In the genomic region with DNA sequence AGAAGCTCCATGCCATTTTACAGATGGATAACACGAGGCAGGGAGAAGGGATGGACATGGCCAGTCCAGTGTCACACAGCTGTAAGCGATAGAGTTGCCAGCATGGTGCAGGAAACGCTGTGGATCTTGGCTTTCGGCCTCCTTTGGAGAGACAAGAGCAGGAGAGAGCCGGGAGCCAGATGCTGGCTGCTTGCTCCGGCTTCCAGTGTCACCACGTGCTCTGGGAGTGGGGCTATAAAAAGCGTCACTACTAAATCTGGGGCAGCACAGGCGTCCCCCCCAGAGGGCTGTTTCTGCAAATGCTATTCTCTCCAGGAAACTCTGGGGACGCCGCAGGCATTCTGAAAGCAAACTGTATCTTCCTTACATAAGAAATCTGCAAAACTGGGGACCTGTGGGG, we compare ENCODE assay signal across 9 mouse cellular contexts.
A peak's percentile ranks its signal among the peaks of the same experiment; 100 is the strongest.
DNase-seq lines count a peak whose midpoint lies in the region; ATAC-seq and TF ChIP-seq lines count a peak whose summit lies in the region.
"Had no signal": no experiment of that assay in that cellular context is flagged by ENCODE, and none has a peak within 500 bp of the region (broad histone marks: within the 10 kb centered on the region; RNA-seq: fewer than 3 reads in every experiment).

No protein-coding gene starts in this region.

- no peaks in the 10 kb centered on the region for H3K9me3 ChIP-seq in lung, postnatal 0 days (ENCODE audit: low read length)
- peaks cover 4% of the 10 kb centered on the region; the same call in 1 of the 2 replicates for H3K9me3 ChIP-seq in heart, embryonic 13.5 days
- no peaks in the 10 kb centered on the region for H3K9me3 ChIP-seq in midbrain, embryonic 11.5 days (ENCODE audit: control insufficient read depth, low read length)

- peaks cover 5% of the 10 kb centered on the region; the same call in 1 of the 2 replicates for H3K4me1 ChIP-seq in lung, postnatal 0 days (ENCODE audit: insufficient read depth, low read depth, low read length)
- H3K4me1 ChIP-seq in heart, embryonic 13.5 days, result peaks cover 48% of the 10 kb centered on the region
- H3K4me1 ChIP-seq in midbrain, embryonic 11.5 days (ENCODE audit: control insufficient read depth, insufficient read depth, low read length), result peaks cover 15% of the 10 kb centered on the region

- 41% methylated on average over 11 of the region's 11 CpGs for WGBS in lung, postnatal 0 days
- WGBS in heart, embryonic 13.5 days, result 17% methylated on average over 11 of the region's 11 CpGs
- WGBS in midbrain, embryonic 11.5 days, result 70% methylated on average over 11 of the region's 11 CpGs

- H3K4me2 ChIP-seq in lung, postnatal 0 days (replicated peaks; ENCODE audit: low read depth, low read length), result no peak overlapping the region
- H3K4me2 ChIP-seq in heart, embryonic 13.5 days, result peak overlapping the region; percentile 35
- no peak overlapping the region for H3K4me2 ChIP-seq in midbrain, embryonic 11.5 days
- H3K4me2 ChIP-seq: embryonic facial prominence, embryonic 13.5 days had no signal

- intact Hi-C loops in left cerebral cortex, adult 2 months (cut with DNase I), result no loop called here

- H3K4me3 ChIP-seq in lung, postnatal 0 days (ENCODE audit: low read depth, low read length), result no peak overlapping the region
- H3K4me3 ChIP-seq in heart, embryonic 13.5 days, result no peak overlapping the region
- no peak overlapping the region for H3K4me3 ChIP-seq in left cerebral cortex, adult 2 months
- no peak overlapping the region for H3K4me3 ChIP-seq in midbrain, embryonic 11.5 days (ENCODE audit: low read depth, low read length)
- H3K4me3 ChIP-seq: embryonic facial prominence, embryonic 13.5 days had no signal

- no peak overlapping the region for H3K27ac ChIP-seq in lung, postnatal 0 days (ENCODE audit: low read length)
- H3K27ac ChIP-seq in heart, embryonic 13.5 days (replicated peaks), result peak overlapping the region; percentile 80
- peak overlapping the region; percentile 93 for H3K27ac ChIP-seq in left cerebral cortex, adult 2 months
- no peak overlapping the region for H3K27ac ChIP-seq in midbrain, embryonic 11.5 days (ENCODE audit: low read depth, low read length)
- H3K27ac ChIP-seq: embryonic facial prominence, embryonic 13.5 days had no signal

- no peaks in the 10 kb centered on the region for H3K27me3 ChIP-seq in lung, postnatal 0 days (replicated peaks; ENCODE audit: insufficient read depth, low read length)
- no peaks in the 10 kb centered on the region for H3K27me3 ChIP-seq in heart, embryonic 13.5 days (replicated peaks)
- peaks cover 17% of the 10 kb centered on the region; the same call in 1 of the 2 replicates for H3K27me3 ChIP-seq in midbrain, embryonic 11.5 days (ENCODE audit: control insufficient read depth, insufficient read depth, low read length)

- TF ChIP-seq CTCF in lung, postnatal 0 days (IDR thresholded peaks at IDR 0.05), result no peak
- TF ChIP-seq CTCF in left cerebral cortex, adult 2 months (IDR thresholded peaks at IDR 0.05), result peak; percentile 30

- H3K36me3 ChIP-seq in lung, postnatal 0 days (ENCODE audit: insufficient read depth, low read length), result no peaks in the 10 kb centered on the region
- peaks cover 4% of the 10 kb centered on the region for H3K36me3 ChIP-seq in heart, embryonic 13.5 days
- H3K36me3 ChIP-seq in midbrain, embryonic 11.5 days (ENCODE audit: control insufficient read depth, insufficient read depth, low read length), result no peaks in the 10 kb centered on the region
- H3K36me3 ChIP-seq: embryonic facial prominence, embryonic 13.5 days had no signal

- no peak for TF ChIP-seq EP300 in lung, postnatal 0 days (IDR thresholded peaks at IDR 0.05)

- peak; percentile 30 for DNase-seq in lung, postnatal 0 days (ENCODE audit: low spot score)
- no peak for DNase-seq in lung, postnatal 25 days (ENCODE audit: low spot score)
- peak; percentile 74 to 80 for DNase-seq in left cerebral cortex, adult 2 months (ENCODE audit: extremely low spot score in 1 of 2, low spot score in 2 of 2)
- DNase-seq in right cerebral cortex, postnatal 25 days, result peak; percentile 84
- no peak for DNase-seq in testis, postnatal 10 days (ENCODE audit: low spot score)
- no peak for DNase-seq in midbrain, embryonic 11.5 days (ENCODE audit: low spot score, missing footprints)

- no peak for ATAC-seq in lung, postnatal 0 days
- ATAC-seq in heart, embryonic 13.5 days (ENCODE audit: extremely low read depth, insufficient number of reproducible peaks, low FRiP score, low TSS enrichment), result no peak
- no peak for ATAC-seq in erythroid progenitor cell, adult 5-6 weeks (replicated peaks; ENCODE audit: low FRiP score, poor library complexity, severe bottlenecking)
- no peak for ATAC-seq in midbrain, embryonic 11.5 days (ENCODE audit: low FRiP score)

- H3K9ac ChIP-seq in lung, postnatal 0 days (replicated peaks; ENCODE audit: low read depth), result no peak overlapping the region
- H3K9ac ChIP-seq in heart, embryonic 13.5 days, result peak overlapping the region; percentile 59
- H3K9ac ChIP-seq in midbrain, embryonic 11.5 days (ENCODE audit: low read length), result no peak overlapping the region
- H3K9ac ChIP-seq: embryonic facial prominence, embryonic 13.5 days had no signal

Comparison
In these comparisons a context has a peak if more than half of its experiments do, and no peak if none do; other contexts are left out.
1. DNase-seq: peak in lung, postnatal 0 days (single experiment), left cerebral cortex, adult 2 months (2 of 2) and right cerebral cortex, postnatal 25 days (single experiment); none in lung, postnatal 25 days (single experiment), testis, postnatal 10 days (single experiment) and midbrain, embryonic 11.5 days (single experiment).
2. H3K27ac ChIP-seq: peak in heart, embryonic 13.5 days (single experiment) and left cerebral cortex, adult 2 months (single experiment); none in lung, postnatal 0 days (single experiment) and midbrain, embryonic 11.5 days (single experiment).